Mouse (Mus musculus) right cerebral cortex, postnatal 4 days (tissue): Measurements from ENCODE around the gene Nom1.
A peak's percentile ranks its signal among the peaks of the same experiment; 100 is the strongest.

Experiments
- DNase-seq: peaks from one replicate; pipeline ENCODE4 v3.0.0-alpha.2; 2022

The Nom1 gene

DNA sequence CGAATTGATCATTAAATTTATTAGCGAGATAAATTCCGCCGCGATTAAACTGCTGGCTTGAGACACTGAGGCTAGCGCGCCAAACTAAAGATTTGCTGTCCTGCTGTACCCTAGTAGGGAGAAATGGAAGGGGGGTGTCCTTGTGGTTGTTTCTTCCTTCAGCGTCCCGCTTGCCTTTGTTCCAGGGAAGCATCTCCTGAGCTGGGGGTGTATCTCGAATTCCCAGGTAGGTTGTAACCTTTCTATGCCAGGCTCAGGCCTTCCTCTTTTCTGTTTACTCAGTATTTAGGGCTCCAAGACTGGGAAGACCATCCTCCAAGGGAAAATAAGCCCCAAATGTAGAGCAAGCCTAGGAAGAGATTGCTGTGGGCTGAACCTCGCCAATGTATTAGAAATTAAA, 36.9 kb downstream of the Nom1 start:
- DNase-seq = no peak

DNA sequence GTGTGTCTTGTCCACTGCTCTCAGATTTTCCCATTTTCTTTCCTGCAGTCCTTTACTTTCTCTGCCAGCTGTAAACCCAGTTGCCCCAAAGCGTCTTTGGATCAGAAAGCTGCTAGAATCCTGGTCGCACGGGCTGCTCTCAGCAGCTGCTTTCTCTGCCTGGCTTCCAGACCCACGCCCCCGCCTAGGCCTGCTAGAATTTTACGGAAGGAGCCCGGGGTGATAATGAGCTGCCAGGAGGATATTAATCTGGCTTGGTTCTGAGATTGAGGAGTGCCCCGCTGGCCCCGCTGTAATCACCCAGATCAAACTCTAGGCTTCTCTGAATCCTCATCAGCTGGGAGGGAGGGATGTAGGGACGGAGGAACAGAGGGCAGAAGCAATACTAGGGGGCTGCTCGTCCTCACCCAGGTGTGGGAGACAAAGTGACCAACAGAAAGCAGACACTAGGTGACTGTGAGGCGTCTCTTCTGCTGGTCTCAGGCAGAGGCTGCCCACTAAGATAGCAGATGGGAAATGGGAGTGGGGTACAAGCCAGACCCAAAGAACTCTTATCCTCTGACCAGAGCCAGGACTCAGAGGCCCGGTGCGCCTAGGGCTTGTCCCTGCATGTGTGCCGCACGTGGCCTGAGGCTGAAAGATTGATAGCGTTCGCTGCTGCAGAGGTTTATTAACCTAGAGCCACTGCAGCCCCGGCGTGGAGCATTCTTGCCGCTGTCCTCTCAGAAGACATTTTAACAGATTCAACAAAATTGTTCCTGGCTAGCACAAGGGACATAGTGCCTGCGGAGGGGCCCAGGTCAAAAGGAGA, 37.6 kb downstream of the Nom1 start:
- DNase-seq = no peak

DNA sequence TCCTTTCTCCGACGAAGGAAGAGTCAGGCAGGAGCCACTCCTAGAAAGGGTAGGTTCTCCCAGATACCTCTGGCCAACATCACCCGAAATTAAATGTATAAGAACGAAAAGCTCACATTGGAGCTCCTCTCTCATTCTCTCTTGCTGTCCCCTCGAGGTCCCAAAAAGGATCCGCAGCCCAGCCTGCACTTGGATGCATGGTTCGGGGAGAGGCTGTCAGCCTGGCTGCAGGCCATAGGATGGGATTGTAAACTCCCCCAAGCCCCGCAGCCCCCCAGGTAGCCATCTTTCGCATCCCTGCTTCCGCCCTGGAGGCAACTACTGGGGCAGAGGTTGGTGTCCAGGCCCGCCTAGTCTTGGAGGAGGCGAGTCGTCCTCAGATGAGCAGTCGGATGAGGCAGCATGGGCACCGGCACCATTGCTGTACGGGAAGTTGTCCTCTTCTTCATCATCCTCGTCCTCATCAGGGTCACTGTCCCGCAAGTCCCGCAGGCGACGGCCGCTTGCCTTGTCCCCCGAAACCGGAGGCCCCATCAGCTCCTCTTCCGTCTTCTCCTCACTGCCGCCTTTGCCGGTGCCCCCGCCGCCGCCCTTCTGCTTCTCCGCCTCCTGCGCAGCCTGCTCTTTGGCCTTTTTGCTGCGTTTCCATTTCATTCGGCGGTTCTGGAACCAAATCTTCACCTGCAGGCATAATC, 39.2 kb downstream of the Nom1 start:
- no peak for DNase-seq

DNA sequence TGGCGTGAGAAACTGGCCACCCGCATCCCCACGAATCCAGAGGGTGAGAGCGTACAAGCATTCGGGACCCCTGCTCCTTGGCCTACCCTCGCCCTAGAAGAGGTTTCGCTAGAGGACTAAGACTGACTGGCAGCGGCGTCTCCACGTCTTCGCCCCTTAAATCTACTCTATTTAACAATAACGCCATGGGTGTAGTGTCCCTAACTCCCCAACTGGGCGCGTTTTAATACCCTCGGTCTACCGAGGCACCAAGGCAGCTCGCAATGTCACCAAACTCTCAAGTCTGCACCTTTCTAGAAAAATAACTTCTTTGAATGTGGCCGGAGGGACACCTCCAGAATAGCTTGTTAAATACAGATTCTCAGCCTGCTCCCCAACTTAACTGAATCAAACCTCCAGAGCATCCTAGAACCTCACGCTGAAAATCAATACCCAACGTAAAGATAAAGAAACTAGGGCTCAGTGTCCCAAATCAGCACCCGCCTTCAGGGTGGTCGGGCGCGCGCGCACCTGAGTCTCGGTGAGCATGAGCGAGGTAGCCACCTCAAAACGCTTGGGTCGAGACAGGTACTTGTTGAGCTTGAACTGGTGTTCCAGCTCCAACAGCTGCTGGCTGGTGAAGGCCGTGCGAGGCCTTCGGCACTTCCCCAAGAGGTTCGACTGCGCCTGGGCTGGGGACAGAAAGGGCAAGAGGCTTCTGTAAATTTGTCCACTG, 39.9 kb downstream of the Nom1 start:
- DNase-seq = no peak

DNA sequence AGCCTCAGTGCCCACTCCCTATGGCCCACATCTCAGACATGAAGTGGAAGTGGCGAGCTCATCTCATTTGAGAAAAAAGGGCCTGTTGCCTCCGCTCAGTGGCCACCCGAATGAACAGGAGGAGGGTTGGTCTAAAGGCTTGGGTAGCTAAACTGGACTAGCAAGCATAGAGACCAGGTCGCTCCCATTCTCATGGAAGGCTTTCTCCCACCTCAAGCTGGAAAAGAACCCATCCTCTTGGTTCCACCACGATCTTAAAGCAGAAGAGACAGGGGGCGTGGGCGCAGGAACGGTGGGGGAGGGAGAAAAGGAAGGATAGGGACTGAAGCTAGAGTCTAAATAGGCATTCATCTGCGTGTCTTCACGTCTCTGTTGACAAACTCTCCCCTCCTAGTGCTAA, 40.6 kb downstream of the Nom1 start:
- no peak for DNase-seq

GRCm38 (mm10) chr5:29475556-29475955, 41.1 kb downstream of the Nom1 start:
- no peak for DNase-seq

- DNase-seq = no peak
Measured at GRCm38 (mm10) chr5:29476021-29476420, 41.6 kb downstream of the Nom1 start.

DNA sequence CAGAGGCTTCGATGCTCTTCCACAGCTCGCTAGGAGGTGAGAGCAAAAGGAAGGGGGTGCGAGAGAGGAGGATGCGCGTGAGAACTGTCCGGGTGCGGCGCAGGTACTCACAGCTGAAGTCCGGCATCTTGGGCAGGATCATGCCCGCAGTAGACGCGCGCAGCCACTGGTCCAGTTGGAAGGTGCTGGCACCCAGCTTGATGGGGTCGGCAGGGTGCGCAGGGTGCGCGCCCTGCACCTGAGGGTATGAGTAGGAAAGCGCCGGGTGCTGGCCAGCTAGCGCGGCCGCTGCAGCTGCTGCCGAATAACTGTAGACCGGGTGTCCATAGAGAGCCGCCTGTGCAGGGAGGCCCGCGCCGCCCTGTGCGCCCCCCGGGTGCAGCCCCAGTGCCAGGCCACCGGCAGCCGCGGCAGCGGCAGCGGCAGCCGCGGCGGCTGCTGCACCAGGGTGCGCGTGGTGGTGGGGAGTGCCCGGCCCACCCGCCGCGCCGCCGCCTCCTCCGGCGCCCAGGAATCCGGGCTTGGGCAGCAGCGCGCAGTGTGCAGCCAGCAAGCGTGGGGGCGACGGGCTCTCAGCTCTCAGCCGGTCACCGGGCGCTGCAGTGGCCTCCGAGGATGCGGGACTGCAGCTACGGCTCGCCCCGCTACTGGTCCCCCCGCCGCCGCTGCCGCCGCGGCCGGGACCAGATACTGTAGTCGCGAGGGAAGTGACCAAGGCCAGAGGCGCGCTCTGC, 43.2 kb downstream of the Nom1 start:
- no peak for DNase-seq

- no peak for DNase-seq
Measured at GRCm38 (mm10) chr5:29478208-29479197, 44.0 kb downstream of the Nom1 start, which contains the start of gene Mnx1. Gene Mnx1 (minus strand): TSS chr5:29478470.

DNA sequence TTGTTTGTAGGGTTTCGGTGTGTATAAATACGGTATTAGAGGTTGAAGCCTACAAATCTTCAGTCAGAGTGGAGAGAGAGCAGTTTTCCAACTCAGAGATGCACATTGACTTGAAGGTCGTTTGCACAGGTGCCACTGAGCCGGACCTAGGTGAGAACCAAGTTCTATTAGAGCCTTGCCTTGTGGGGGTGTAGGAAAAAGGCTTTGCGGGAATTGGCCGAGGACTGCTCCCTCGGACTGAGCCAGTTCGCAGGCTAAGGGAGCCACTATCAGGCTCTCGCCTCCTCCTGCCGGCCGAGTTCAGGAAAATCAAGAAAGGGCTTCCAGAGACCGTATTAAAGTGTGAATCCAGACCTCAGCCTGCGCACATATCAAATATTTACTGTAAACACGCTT, 44.7 kb downstream of the Nom1 start:
- DNase-seq = peak; percentile 33

DNA sequence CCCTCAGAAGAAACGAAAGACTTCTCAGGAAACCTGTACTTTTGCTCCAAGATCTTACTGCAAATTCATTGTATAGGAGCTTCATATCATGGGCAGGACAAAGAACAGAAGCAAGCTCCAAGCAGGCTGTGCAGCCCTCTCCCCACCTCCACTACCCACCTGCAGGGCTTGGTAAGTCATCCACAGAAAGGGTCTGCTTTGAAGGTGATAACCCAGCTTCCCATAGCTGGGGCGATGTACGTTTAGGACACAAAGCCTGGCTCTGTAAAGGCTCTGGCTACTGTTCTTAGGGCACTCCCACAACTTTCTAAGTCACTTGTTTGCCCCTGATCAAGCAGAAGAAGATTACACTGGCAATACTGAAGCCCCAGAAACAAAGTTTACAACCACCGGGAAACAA, 49.3 kb downstream of the Nom1 start:
- DNase-seq = no peak

- DNase-seq = no peak
Measured at GRCm38 (mm10) chr5:29484965-29485940, 50.8 kb downstream of the Nom1 start.

- DNase-seq = no peak
Measured at GRCm38 (mm10) chr5:29485941-29486320, 51.5 kb downstream of the Nom1 start.

DNA sequence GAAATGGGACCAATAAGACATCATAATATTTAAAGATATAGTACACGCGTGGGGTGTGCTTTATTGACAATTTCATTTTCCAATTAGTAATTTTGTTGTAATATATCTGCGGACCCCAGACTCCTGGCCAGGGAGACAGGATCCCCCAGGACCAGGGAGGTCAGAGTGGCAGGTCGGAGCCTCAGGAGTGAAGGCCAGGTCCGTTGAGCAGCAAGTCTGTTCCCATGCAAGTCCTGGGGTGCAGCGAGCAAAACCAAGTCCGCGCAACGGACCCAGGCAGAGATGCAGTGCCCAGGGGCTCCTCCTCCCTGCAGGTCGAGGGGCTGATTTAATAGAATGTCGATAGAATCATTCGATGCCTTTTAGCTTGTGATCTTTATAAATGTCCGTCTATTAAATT, 52.9 kb downstream of the Nom1 start:
- no peak for DNase-seq

- no peak for DNase-seq
Measured at GRCm38 (mm10) chr5:29507013-29507412, 72.5 kb downstream of the Nom1 start.
